ENCODE assay signal across 8 mouse cellular contexts in the genomic region with DNA sequence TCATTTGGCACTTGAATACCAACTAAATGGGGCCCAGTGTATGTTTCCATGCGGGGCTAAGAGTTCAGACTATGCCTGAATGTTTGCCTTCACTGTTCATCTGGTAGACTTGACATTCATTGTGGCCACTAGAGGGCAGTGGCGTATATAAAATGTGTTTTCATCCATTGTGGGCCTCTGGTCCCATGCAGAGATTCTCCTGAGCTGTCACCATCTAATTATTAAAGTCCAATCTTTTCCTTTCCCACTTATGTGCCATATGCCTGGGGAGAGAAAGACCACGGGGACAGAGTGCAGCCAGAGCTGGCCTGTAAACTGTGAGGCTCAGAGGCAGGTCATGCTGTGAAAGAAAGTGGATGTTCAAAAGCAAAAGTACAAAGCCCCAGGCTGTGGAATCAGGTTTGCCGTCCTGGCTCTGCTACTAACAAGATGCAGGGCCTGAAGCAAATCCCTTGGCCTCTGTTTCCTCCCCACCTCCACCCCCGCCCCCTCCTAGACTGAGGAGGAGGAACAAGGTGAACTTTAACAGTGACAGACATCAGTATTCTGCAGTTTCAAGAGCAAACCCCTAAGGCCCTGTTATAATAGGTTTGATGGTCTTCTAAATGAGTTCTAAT.
A peak's percentile ranks its signal among the peaks of the same experiment; 100 is the strongest.
DNase-seq lines count a peak whose midpoint lies in the region; ATAC-seq lines count a peak whose summit lies in the region.
"Had no signal": no experiment of that assay in that cellular context is flagged by ENCODE, and none has a peak within 500 bp of the region (broad histone marks: within the 10 kb centered on the region; RNA-seq: fewer than 3 reads in every experiment).

No protein-coding gene starts in this region.

- peak; percentile 86 for ATAC-seq in forebrain, embryonic 13.5 days

- WGBS in forebrain, embryonic 13.5 days = 4% methylated on average over 5 of the region's 5 CpGs
- 10% methylated on average over 5 of the region's 5 CpGs for WGBS in hindbrain, embryonic 10.5 days

- H3K4me1 ChIP-seq in forebrain, embryonic 13.5 days = peaks cover 17% of the 10 kb centered on the region
- H3K4me1 ChIP-seq in hindbrain, embryonic 10.5 days (replicated peaks) = peaks cover 36% of the 10 kb centered on the region

- no peaks in the 10 kb centered on the region for H3K9me3 ChIP-seq in forebrain, embryonic 13.5 days (replicated peaks)
- H3K9me3 ChIP-seq in hindbrain, embryonic 10.5 days = no peaks in the 10 kb centered on the region
- H3K9me3 ChIP-seq: megakaryocyte, embryonic 14.5 days had no signal

- H3K4me2 ChIP-seq in forebrain, embryonic 13.5 days = no peak overlapping the region

- 0 out of 2 replicates have a peak, but pooled peaks cover 4% of the 10 kb centered on the region for H3K27me3 ChIP-seq in forebrain, embryonic 13.5 days
- H3K27me3 ChIP-seq in hindbrain, embryonic 10.5 days (ENCODE audit: insufficient read depth, poor library complexity, severe bottlenecking) = peaks cover 21% of the 10 kb centered on the region

- no peaks in the 10 kb centered on the region for H3K36me3 ChIP-seq in forebrain, embryonic 13.5 days (ENCODE audit: poor library complexity, severe bottlenecking)
- H3K36me3 ChIP-seq in hindbrain, embryonic 10.5 days = no peaks in the 10 kb centered on the region

- no peak overlapping the region for H3K27ac ChIP-seq in forebrain, embryonic 13.5 days
- H3K27ac ChIP-seq in hindbrain, embryonic 10.5 days = peak overlapping the region; percentile 64; the same call in 1 of the 2 replicates

- no peak overlapping the region for H3K4me3 ChIP-seq in forebrain, embryonic 13.5 days
- H3K4me3 ChIP-seq in hindbrain, embryonic 10.5 days = no peak overlapping the region
- H3K4me3 ChIP-seq: megakaryocyte, embryonic 14.5 days had no signal

- no peak overlapping the region for H3K9ac ChIP-seq in forebrain, embryonic 13.5 days

- DNase-seq in NIH3T3 (ENCODE audit: low read depth) = peak; percentile 93
- DNase-seq in c-Kit-positive CD71-positive TER-119-negative erythroid progenitor cells, embryonic 14.5 days (ENCODE audit: low read depth) = peak; percentile 75
- peak; percentile 75 for DNase-seq in hindbrain, embryonic 10.5 days (ENCODE audit: low spot score)
- DNase-seq in layer of hippocampus, adult 9-11 months = peak; percentile 80
- peak; percentile 94 for DNase-seq in lung, postnatal 36 days
- peak; percentile 92 to 94 for DNase-seq in right cerebral cortex, adult 2 months (ENCODE audit: low spot score in 2 of 2)
